Mouse (Mus musculus) stomach, postnatal 0 days (tissue): Measurements from ENCODE around the gene Taar3. TPM values are rescaled to one million over a fixed set of nuclear protein-coding genes. Genes with fewer than 3 reads are reported as not detected.

Experiments
- ATAC-seq: fragments of 200-750 bp; cut with Nextera tagmentation; 2 replicates; pipeline ENCODE4 v1.8.0; 2017; ENCODE audit not compliant: low FRiP score, low TSS enrichment
- DNase-seq: peaks from one replicate; pipeline ENCODE4 v3.0.0-alpha.2; 2016; ENCODE audit warnings: low spot score
- H3K27ac ChIP-seq: fragments of 300-500 bp; sonication (generic); replicated peaks from 2 replicates; pipeline ENCODE4 v1.5.1; 2014; ENCODE audit warnings: mild to moderate bottlenecking, control low read depth
- H3K27me3 ChIP-seq: fragments of 300-500 bp; sonication (generic); 2 replicates; pipeline ENCODE4 v1.6.1; 2014; ENCODE audit warnings: low read length; ENCODE audit not compliant: control insufficient read depth, insufficient read depth
- H3K36me3 ChIP-seq: fragments of 300-500 bp; sonication (generic); 2 replicates; pipeline ENCODE4 v1.6.1; 2014; ENCODE audit warnings: low read length, mixed read lengths; ENCODE audit not compliant: control insufficient read depth, insufficient read depth
- H3K4me1 ChIP-seq: fragments of 300-500 bp; sonication (generic); replicated peaks from 2 replicates; pipeline ENCODE4 v1.6.1; 2014; ENCODE audit warnings: antibody characterized with exemption; ENCODE audit not compliant: control insufficient read depth, insufficient read depth
- H3K4me2 ChIP-seq: fragments of 300-500 bp; sonication (generic); replicated peaks from 2 replicates; pipeline ENCODE4 v1.6.1; 2014; ENCODE audit warnings: low read depth, mild to moderate bottlenecking, control low read depth, moderate library complexity
- H3K4me3 ChIP-seq: fragments of 300-500 bp; sonication (generic); 2 replicates; pipeline ENCODE4 v1.5.1; 2014; ENCODE audit warnings: low read depth, low read length, control low read depth
- H3K9ac ChIP-seq: fragments of 300-500 bp; sonication (generic); 2 replicates; pipeline ENCODE4 v1.6.1; 2014; ENCODE audit warnings: mild to moderate bottlenecking, low read length, control low read depth, mixed read lengths
- H3K9me3 ChIP-seq: fragments of 300-500 bp; sonication (generic); 2 replicates; pipeline ENCODE4 v1.6.1; 2016; ENCODE audit warnings: low read length; ENCODE audit not compliant: control insufficient read depth
- CTCF ChIP-seq: IDR thresholded peaks from 2 replicates; pipeline ENCODE4 v1.5.1; 2016; ENCODE audit warnings: antibody characterized with exemption, low read depth, mild to moderate bottlenecking, moderate library complexity
- EP300 ChIP-seq: optimal IDR thresholded peaks from 2 replicates; pipeline ENCODE3; 2016; ENCODE audit warnings: antibody characterized with exemption
- WGBS: fragments of 180-500 bp; shearing (Covaris S2); extraction: QIAGEN DNeasy Blood & Tissue Kit; methylation state at CpG from one replicate; pipeline ENCODE4 v1.1.7; 2014; 5-methylcytosine and 5-hydroxymethylcytosine counted together
- polyA plus RNA-seq: library from polyadenylated mRNA; unstranded; fragments of >200 nt; fragmentation: Nextera tagmentation; extraction: Ambion mirVana; gene quantifications from 2 replicates; pipeline ENCODE4 v1.2.1, GENCODE M21; 2015

Gene Taar3
- polyA plus RNA-seq, 1 experiment from 2014 or later, result not detected

- Histone ChIP-seq H3K4me3 (no peak within 1 kb of the TSS), H3K36me3 (no peaks in the 10 kb centered on the region), H3K4me1 (no peaks in the 10 kb centered on the region), H3K9ac (no peak within 1 kb of the TSS), H3K9me3 (no peaks in the 10 kb centered on the region), H3K27ac (no peak within 1 kb of the TSS), H3K4me2 (no peak within 1 kb of the TSS), H3K27me3 (no peaks in the 10 kb centered on the region)
- WGBS, result 93% methylated on average over 13 of the region's 13 CpGs
- DNase-seq, result no peak
- no peak for TF ChIP-seq CTCF
- no peak for ATAC-seq
Observed at GRCm38 (mm10) chr10:23960444-23960915, 11.1 kb downstream of the Taar3 start, which contains the start of gene Taar4. Taar4 (plus strand) TSS chr10:23960494.

- WGBS, result 42% methylated on average over 3 of the region's 3 CpGs
- H3K27ac ChIP-seq, result no peak overlapping the region
- H3K27me3 ChIP-seq, result no peaks in the 10 kb centered on the region
- H3K9ac ChIP-seq, result no peak overlapping the region
- no peak for DNase-seq
- H3K4me1 ChIP-seq, result no peaks in the 10 kb centered on the region
- no peak for ATAC-seq
- no peaks in the 10 kb centered on the region for H3K36me3 ChIP-seq
- no peaks in the 10 kb centered on the region for H3K9me3 ChIP-seq
- no peak for TF ChIP-seq CTCF
- no peak for TF ChIP-seq EP300
- H3K4me3 ChIP-seq, result no peak overlapping the region
- no peak overlapping the region for H3K4me2 ChIP-seq
Observed at GRCm38 (mm10) chr10:23963444-23963843, 14.1 kb downstream of the Taar3 start.

- H3K4me2 ChIP-seq, result no peak overlapping the region
- 80% methylated on average over 6 of the region's 6 CpGs for WGBS
- H3K36me3 ChIP-seq, result no peaks in the 10 kb centered on the region
- no peak for DNase-seq
- no peak overlapping the region for H3K4me3 ChIP-seq
- TF ChIP-seq EP300 (no peak), CTCF (no peak)
- H3K4me1 ChIP-seq, result no peaks in the 10 kb centered on the region
- no peaks in the 10 kb centered on the region for H3K9me3 ChIP-seq
- no peak overlapping the region for H3K9ac ChIP-seq
- no peak overlapping the region for H3K27ac ChIP-seq
- ATAC-seq, result no peak
- no peaks in the 10 kb centered on the region for H3K27me3 ChIP-seq
Observed at GRCm38 (mm10) chr10:23964921-23965610, 15.7 kb downstream of the Taar3 start.

GRCm38 (mm10) chr10:23970656-23971165 lies 21.4 kb downstream of the Taar3 start, which contains the start of gene Taar5:
Taar5 (plus strand) TSS chr10:23970706.
- Histone ChIP-seq H3K9ac (no peak within 1 kb of the TSS), H3K4me2 (no peak within 1 kb of the TSS), H3K36me3 (no peaks in the 10 kb centered on the region), H3K4me1 (no peaks in the 10 kb centered on the region), H3K4me3 (no peak within 1 kb of the TSS), H3K27me3 (no peaks in the 10 kb centered on the region), H3K9me3 (no peaks in the 10 kb centered on the region), H3K27ac (no peak within 1 kb of the TSS)
- DNase-seq (no peak), ATAC-seq (no peak)
- TF ChIP-seq EP300 (no peak), CTCF (no peak)
- WGBS, result 87% methylated on average over 11 of the region's 11 CpGs

GRCm38 (mm10) chr10:23971256-23971655 lies 21.9 kb downstream of the Taar3 start:
- no peak for DNase-seq
- H3K4me2 ChIP-seq, result no peak overlapping the region
- no peaks in the 10 kb centered on the region for H3K4me1 ChIP-seq
- no peaks in the 10 kb centered on the region for H3K9me3 ChIP-seq
- no peaks in the 10 kb centered on the region for H3K27me3 ChIP-seq
- no peak overlapping the region for H3K9ac ChIP-seq
- no peak for TF ChIP-seq EP300
- TF ChIP-seq CTCF, result no peak
- no peak for ATAC-seq
- WGBS, result 83% methylated on average over 5 of the region's 5 CpGs
- no peak overlapping the region for H3K4me3 ChIP-seq
- H3K36me3 ChIP-seq, result no peaks in the 10 kb centered on the region
- H3K27ac ChIP-seq, result no peak overlapping the region

GRCm38 (mm10) chr10:23977958-23978357 lies 28.6 kb downstream of the Taar3 start:
- Histone ChIP-seq H3K4me2 (no peak overlapping the region), H3K9me3 (no peaks in the 10 kb centered on the region), H3K4me3 (no peak overlapping the region), H3K27me3 (no peaks in the 10 kb centered on the region), H3K9ac (no peak overlapping the region), H3K36me3 (no peaks in the 10 kb centered on the region), H3K27ac (no peak overlapping the region), H3K4me1 (no peaks in the 10 kb centered on the region)
- no peak for ATAC-seq
- no peak for TF ChIP-seq CTCF
- TF ChIP-seq EP300, result no peak
- WGBS, result 50% methylated on average over 4 of the region's 4 CpGs
- DNase-seq, result no peak
